Mouse (Mus musculus) fat pad, adult 2 months (tissue): ENCODE data around the gene Rab29.

Experiments
- DNase-seq: peaks from one replicate; pipeline ENCODE4 v3.0.0-alpha.2; 2011; ENCODE audit warnings: low read depth, low spot score; ENCODE audit errors: extremely low read depth

The Rab29 gene

DNA sequence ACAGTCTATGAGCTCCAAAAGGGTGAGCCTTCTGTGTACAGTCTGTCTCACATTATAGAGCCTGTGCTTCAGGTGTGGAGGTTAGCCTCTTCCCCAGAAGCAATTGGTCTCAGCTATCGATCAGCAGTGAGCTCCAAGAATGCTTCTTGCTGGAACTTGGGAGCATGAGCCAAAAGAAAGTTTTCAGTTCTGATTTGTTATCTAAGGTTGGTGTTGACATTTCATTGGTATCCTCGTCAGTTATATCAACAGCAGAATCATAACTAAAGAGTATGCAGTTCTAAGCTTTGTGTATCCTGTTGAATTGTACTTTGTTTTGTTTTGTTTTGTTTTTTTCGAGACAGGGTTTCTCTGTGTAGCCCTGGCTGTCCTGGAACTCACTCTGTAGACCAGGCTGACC lies 55.1 kb downstream of the Rab29 start:
- DNase-seq = no peak
